Mouse (Mus musculus): Measurements from ENCODE around the gene AA986860. TPM values are rescaled to one million over a fixed set of nuclear protein-coding genes. Genes with fewer than 3 reads are reported as not detected.

Gene AA986860
- total RNA-seq, 2 experiments from 2014 or later = 1.4 to 1.6 TPM

- Histone ChIP-seq H3K27ac (peak within 1 kb of the TSS; percentile 95), H3K4me3 (peak within 1 kb of the TSS; percentile 100)
- TF ChIP-seq CTCF (conservative IDR thresholded peaks at IDR 0.05) = no peak; the same call in 1 of the 2 replicates
- DNase-seq (ENCODE audit: low spot score in 2 of 2) = peak; percentile 82 to 91
Measured at GRCm38 (mm10) chr1:130717291-130717871, 14.4 kb upstream of the AA986860 start, which contains the start of gene Yod1. Gene Yod1 (plus strand): TSS chr1:130717327.

- no peak for TF ChIP-seq CTCF (conservative IDR thresholded peaks at IDR 0.05)
Measured at GRCm38 (mm10) chr1:130724206-130724605, 7.6 kb upstream of the AA986860 start.

GRCm38 (mm10) chr1:130726396-130726795 lies 5.4 kb upstream of the AA986860 start:
- no peak for TF ChIP-seq CTCF (conservative IDR thresholded peaks at IDR 0.05)
- H3K27ac ChIP-seq = no peak overlapping the region
- no peak for DNase-seq (ENCODE audit: low spot score in 2 of 2)
- H3K4me3 ChIP-seq = no peak overlapping the region

More at GRCm38 (mm10) chr1:130724206-130724605, 7.6 kb upstream of the AA986860 start:
- no peak for DNase-seq (ENCODE audit: low spot score in 2 of 2)
- H3K27ac ChIP-seq = no peak overlapping the region
- H3K4me3 ChIP-seq = no peak overlapping the region

GRCm38 (mm10) chr1:130728070-130728469 lies 3.7 kb upstream of the AA986860 start:
- no peak for DNase-seq (ENCODE audit: low spot score in 2 of 2)
- Histone ChIP-seq H3K4me3 (no peak overlapping the region), H3K27ac (0 out of 2 replicates have a peak overlapping the region, but pooled peaks have one; percentile 20)
- TF ChIP-seq CTCF (conservative IDR thresholded peaks at IDR 0.05) = no peak

- peak in 1 of 2 experiments; percentile 61 for DNase-seq (ENCODE audit: low spot score in 2 of 2)
- H3K27ac ChIP-seq = 0 out of 2 replicates have a peak overlapping the region, but pooled peaks have one; percentile 20
- TF ChIP-seq CTCF (conservative IDR thresholded peaks at IDR 0.05) = no peak
Measured at GRCm38 (mm10) chr1:130728708-130729107, 3.1 kb upstream of the AA986860 start.

GRCm38 (mm10) chr1:130729153-130729552 lies 2.6 kb upstream of the AA986860 start, which contains the start of gene Pfkfb2:
Gene Pfkfb2 (minus strand): TSS chr1:130729253.
- no peak for DNase-seq (ENCODE audit: low spot score in 2 of 2)
- H3K4me3 ChIP-seq = no peak within 1 kb of the TSS
- no peak for TF ChIP-seq CTCF (conservative IDR thresholded peaks at IDR 0.05)
- 0 out of 2 replicates have a peak within 1 kb of the TSS, but pooled peaks have one; percentile 20 for H3K27ac ChIP-seq

More at GRCm38 (mm10) chr1:130728708-130729107, 3.1 kb upstream of the AA986860 start:
- no peak overlapping the region for H3K4me3 ChIP-seq

GRCm38 (mm10) chr1:130732706-130733658 lies 1.2 kb downstream of the AA986860 start:
- Histone ChIP-seq H3K4me3 (no peak overlapping the region), H3K27ac (no peak overlapping the region)
- no peak for TF ChIP-seq CTCF (conservative IDR thresholded peaks at IDR 0.05)
- no peak for DNase-seq (ENCODE audit: low spot score in 2 of 2)

GRCm38 (mm10) chr1:130733671-130734070 lies 1.9 kb downstream of the AA986860 start:
- no peak overlapping the region for H3K4me3 ChIP-seq
- H3K27ac ChIP-seq = no peak overlapping the region
- TF ChIP-seq CTCF (conservative IDR thresholded peaks at IDR 0.05) = no peak
- no peak for DNase-seq (ENCODE audit: low spot score in 2 of 2)

GRCm38 (mm10) chr1:130734452-130734851 lies 2.7 kb downstream of the AA986860 start:
- H3K4me3 ChIP-seq = no peak overlapping the region
- DNase-seq (ENCODE audit: low spot score in 2 of 2) = no peak
- TF ChIP-seq CTCF (conservative IDR thresholded peaks at IDR 0.05) = no peak
- H3K27ac ChIP-seq = no peak overlapping the region

GRCm38 (mm10) chr1:130734852-130735251 lies 3.1 kb downstream of the AA986860 start:
- Histone ChIP-seq H3K27ac (no peak overlapping the region), H3K4me3 (no peak overlapping the region)
- DNase-seq (ENCODE audit: low spot score in 2 of 2) = no peak
- no peak for TF ChIP-seq CTCF (conservative IDR thresholded peaks at IDR 0.05)

GRCm38 (mm10) chr1:130737411-130737881 lies 5.7 kb downstream of the AA986860 start:
- TF ChIP-seq CTCF (conservative IDR thresholded peaks at IDR 0.05) = no peak
- no peak for DNase-seq (ENCODE audit: low spot score in 2 of 2)
- H3K27ac ChIP-seq = no peak overlapping the region
- no peak overlapping the region for H3K4me3 ChIP-seq

- no peak for DNase-seq (ENCODE audit: low spot score in 2 of 2)
- Histone ChIP-seq H3K4me3 (no peak overlapping the region), H3K27ac (no peak overlapping the region)
- no peak for TF ChIP-seq CTCF (conservative IDR thresholded peaks at IDR 0.05)
Measured at GRCm38 (mm10) chr1:130737916-130738315, 6.1 kb downstream of the AA986860 start.

- no peak for DNase-seq (ENCODE audit: low spot score in 2 of 2)
- Histone ChIP-seq H3K27ac (no peak overlapping the region), H3K4me3 (no peak overlapping the region)
- TF ChIP-seq CTCF (conservative IDR thresholded peaks at IDR 0.05) = no peak
Measured at GRCm38 (mm10) chr1:130738551-130739106, 6.9 kb downstream of the AA986860 start.

Data from layer of hippocampus, adult 2 months (tissue).